ENCODE assay signal across 17 mouse cellular contexts in the genomic region with DNA sequence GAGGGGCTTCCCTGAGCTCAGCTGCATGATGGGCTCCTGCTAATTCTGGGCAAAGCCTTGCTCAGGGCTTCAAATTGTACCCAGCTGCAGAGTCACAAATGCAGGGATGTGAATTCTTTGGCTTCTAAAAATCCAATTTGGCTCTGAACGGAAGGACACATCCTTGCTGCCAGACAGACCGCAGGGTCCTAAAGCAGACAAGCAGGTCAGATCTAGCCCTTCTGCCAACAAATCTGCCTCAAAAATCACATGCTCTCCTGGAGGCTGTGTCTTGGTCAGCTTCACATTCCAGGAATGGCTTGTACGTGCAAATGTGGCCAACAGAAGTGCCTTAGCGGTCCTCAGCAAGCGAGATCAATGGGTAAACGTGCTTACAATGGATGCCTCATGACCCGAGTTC. TPM values are rescaled to one million over a fixed set of nuclear protein-coding genes. Genes with fewer than 3 reads are reported as not detected.
"Had no signal": no experiment of that assay in that cellular context is flagged by ENCODE, and none has a peak within 500 bp of the region (broad histone marks: within the 10 kb centered on the region; RNA-seq: fewer than 3 reads in every experiment).

No protein-coding gene starts in this region.

- H3K9me3 ChIP-seq: limb, embryonic 13.5 days had no signal

- ATAC-seq: lung, postnatal 0 days; midbrain, embryonic 16.5 days had no signal

- H3K36me3 ChIP-seq: limb, embryonic 13.5 days had no signal

- H3K9ac ChIP-seq: limb, embryonic 13.5 days; liver, embryonic 14.5 days had no signal

- H3K4me3 ChIP-seq: limb, embryonic 13.5 days; megakaryocyte, embryonic 14.5 days had no signal

- DNase-seq: kidney, adult 9 months; kidney, postnatal 36 days; layer of hippocampus, adult 9-11 months; layer of hippocampus, postnatal 36 days; lung, adult 18-20 months; right cerebral cortex, postnatal 14 days; thymus, adult 18-20 months; thymus, postnatal 36 days had no signal

- H3K4me2 ChIP-seq: limb, embryonic 13.5 days; midbrain, embryonic 11.5 days had no signal

- H3K4me1 ChIP-seq: limb, embryonic 13.5 days; megakaryocyte, embryonic 14.5 days had no signal

- H3K27ac ChIP-seq: kidney, postnatal 0 days; limb, embryonic 13.5 days; liver, embryonic 14.5 days; macrophage had no signal

RNA-seq across cellular contexts. Expression of a gene that starts 50.3 kb away (rescaled TPM):
- polyA plus RNA-seq: liver, adult 2 months; lung, postnatal 0 days; macrophage had no signal
